Mouse (Mus musculus) forelimb bud, embryonic 11.5 days (tissue): ENCODE results near the gene Cc2d1a.

ENCODE experiments used
- DNase-seq: peaks from one replicate; pipeline ENCODE4 v3.0.0-alpha.2; 2012; ENCODE audit warnings: low read depth, low spot score

The Cc2d1a gene

GRCm38 (mm10) chr8:84104697-84105609 lies 42.8 kb downstream of the Cc2d1a start, which contains the start of gene Dcaf15:
Dcaf15 (minus strand) TSS chr8:84104768.
- peak; percentile 99 for DNase-seq

GRCm38 (mm10) chr8:84104221-84104620 lies 43.5 kb downstream of the Cc2d1a start:
- DNase-seq: peak; percentile 74

- no peak for DNase-seq
Measured at GRCm38 (mm10) chr8:84103601-84104000, 44.1 kb downstream of the Cc2d1a start.

DNA sequence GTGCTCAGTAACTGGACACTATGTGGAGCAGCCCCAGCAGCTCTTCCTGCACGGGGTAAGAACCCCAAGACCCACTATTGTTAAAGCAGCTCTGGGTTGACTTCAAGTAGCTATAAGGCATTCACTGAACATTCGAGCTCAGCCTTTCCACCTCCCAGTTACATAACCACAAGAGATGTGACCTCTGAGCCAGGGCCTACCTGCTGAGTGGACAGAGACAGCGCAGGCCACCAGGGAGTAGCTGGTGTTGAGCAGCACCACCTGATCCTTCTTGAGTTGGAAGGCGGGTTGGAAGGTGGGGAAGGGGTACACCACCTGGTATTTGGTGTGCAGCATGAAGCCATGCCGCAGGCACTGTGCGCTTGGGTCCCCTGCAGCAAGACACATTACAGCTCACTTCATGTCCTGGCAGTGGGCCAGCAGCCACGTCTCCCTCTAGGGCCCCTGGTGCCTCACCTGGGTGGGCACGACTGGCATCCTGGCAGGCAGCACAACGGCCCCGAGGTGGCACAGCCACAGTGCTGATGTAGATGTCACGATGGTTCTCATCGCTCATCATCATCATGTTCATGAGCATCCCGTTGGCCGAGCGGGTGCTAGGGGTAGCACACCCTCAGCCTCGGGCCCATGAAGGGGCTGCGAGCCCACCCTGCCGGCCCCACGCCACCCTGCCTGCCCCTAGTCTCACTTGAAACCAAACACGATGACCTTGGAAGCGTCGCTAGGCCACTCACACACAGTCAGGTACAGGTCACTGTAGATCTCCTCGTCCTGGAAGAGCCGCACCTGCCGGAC lies 46.1 kb downstream of the Cc2d1a start:
- DNase-seq: no peak

DNA sequence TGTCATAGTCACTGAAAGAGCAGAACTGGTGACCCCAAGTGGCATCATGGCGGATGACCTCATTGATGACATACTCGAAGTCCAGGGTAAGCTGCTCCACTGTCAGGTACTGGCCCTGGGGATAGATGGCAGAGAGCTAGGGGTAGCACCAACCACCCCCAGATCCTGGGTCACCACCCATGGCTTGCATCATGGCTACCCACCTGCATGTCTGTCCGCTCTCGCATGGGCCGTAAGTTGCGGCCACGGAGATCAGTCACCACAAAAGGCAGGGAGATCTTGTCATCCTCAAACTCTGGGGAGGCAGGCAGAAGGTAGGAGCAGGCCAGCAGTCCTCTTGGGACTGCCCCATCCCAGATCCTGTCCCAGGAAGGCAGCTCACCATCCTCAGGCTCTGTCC lies 49.4 kb downstream of the Cc2d1a start:
- no peak for DNase-seq

DNA sequence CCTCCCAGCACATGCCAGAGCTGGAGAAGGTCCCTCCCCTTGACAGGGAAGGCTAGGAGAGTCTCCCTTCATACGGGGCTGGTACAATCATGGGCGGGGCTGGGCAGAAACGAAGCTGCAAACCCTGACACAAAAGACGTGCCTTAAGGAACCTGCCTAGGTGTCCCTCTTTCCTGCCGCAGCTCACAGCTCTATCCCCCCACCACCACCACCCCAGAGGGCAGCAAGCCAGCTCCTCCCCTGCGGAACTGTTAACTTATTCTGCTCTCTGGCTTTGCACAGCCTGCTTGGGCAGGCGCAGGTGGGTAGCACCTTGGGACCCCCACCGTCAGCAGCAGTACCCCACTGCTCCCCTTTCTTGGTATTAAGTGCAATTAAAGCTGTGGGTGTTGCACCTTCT lies 51.7 kb downstream of the Cc2d1a start:
- no peak for DNase-seq

GRCm38 (mm10) chr8:84090585-84090984 lies 57.2 kb downstream of the Cc2d1a start:
- DNase-seq: no peak

- DNase-seq: no peak
Measured at GRCm38 (mm10) chr8:84089277-84089676, 58.5 kb downstream of the Cc2d1a start.

DNA sequence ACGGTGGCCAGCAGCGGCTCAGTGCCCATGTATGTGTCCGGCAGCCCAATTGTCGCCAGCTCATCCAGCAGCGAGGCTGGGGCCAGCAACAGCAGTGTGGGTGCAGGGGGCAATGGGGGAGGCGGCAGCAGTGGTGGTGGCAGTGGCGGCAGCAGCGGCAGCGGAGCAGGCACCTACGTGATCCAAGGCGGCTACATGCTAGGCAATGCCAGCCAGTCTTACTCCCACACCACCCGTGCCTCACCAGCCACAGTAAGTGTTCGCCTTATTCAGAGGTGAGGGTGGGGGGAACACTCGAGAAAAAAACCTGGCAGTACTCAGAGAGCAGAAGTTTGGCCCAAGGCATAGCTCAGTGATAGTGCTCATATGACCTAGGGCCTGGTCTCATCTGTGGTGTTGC lies 59.9 kb downstream of the Cc2d1a start:
- DNase-seq: no peak

DNA sequence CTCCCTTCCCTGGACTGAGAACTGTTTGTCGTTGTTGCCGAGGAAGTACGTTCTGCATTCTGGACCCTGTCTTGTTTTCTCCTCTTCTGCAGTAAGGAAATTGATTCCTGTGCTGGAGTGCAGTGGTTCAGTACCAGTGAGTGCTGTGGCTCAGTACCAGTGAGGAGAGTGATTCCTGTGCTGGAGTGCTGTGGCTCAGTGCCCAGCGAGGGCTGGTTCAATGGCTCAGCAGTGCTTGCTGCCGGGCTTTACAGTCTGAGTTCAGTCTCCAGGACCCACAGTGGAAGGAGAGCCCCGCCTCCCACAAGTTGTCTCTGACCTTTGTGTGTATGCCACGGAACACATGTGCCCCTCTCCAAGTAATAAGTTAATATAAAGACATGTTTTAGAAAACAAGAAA lies 60.6 kb downstream of the Cc2d1a start:
- DNase-seq: no peak

DNA sequence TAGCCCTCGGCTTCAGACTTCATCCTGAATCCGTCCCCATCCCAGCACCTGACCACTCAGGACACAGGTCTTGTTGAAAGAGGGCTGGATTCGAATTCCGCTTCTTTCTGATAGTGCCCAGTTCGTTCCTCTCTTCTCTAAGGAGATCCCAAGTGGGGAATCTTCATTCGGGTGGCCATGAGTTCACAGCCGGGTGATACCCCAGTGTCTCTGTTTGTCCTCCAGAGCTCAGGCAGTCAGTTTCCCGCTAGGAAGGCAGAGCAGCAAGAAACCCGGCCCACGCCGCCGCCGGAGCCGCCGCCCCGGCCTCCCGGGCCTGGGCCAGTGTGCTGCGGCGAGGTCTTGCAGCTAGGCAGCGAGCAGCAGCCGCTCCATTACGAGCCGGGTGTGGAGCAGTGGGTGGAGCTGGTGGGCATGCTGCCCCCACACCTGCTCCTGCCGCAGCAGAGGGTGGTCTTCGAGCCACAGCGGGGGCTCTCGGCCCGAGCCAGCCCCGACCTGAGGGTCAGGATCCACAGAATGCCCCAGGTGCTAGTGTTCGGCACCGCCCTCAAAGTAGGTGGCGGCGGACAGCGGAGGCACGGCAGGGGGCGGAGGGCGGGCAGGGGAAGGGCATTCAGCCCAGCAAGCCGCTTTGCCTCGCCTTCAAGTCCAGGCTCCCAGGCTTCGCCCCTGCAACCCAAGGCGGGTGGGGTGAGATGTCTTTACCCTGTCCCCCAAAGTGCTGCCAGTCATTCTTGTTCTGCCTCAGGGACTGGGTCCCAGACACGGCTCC lies 63.2 kb downstream of the Cc2d1a start:
- no peak for DNase-seq

DNA sequence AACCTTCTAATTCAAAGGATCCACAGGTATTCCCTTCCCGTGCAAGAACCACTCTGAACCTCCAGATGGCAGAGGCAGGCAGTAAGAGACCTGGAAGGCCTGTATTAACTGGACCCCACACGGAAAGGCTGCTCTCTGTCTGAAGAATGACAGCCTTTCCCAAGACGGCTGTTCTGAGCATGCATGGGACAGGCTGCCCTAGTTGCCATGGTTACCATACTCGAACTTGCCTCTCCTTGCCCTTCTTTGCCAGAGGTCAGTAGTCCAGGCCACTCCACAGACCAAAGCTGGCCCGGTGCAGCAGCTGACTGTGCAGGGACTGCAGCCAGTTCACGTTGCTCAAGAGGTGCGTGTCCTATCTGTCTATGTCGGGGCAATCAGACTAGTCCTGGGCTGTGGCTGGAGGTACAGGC lies 63.9 kb downstream of the Cc2d1a start:
- DNase-seq: peak; percentile 40
